Mouse (Mus musculus) C2C12 (cell line): Measurements from ENCODE around the gene Fam198a. TPM values are rescaled to one million over a fixed set of nuclear protein-coding genes. Genes with fewer than 3 reads are reported as not detected.

Experiments
- H3K27me3 ChIP-seq: one replicate; pipeline ENCODE4 v1.6.1; 2011; ENCODE audit not compliant: control insufficient read depth, insufficient read depth, insufficient read length
- H3K36me3 ChIP-seq: one replicate; pipeline ENCODE4 v1.6.1; 2011; ENCODE audit not compliant: control insufficient read depth, insufficient read depth
- H3K4me3 ChIP-seq: one replicate; pipeline ENCODE4 v1.5.1; 2011; ENCODE audit warnings: mild to moderate bottlenecking, control low read depth; ENCODE audit not compliant: poor library complexity, insufficient read depth, severe bottlenecking
- H3K79me2 ChIP-seq: one replicate; pipeline ENCODE4 v1.6.1; 2011; ENCODE audit not compliant: control insufficient read depth, insufficient read depth
- H3K79me3 ChIP-seq: one replicate; pipeline ENCODE4 v1.6.1; 2011; ENCODE audit warnings: low read depth, control low read depth
- H3ac ChIP-seq: one replicate; pipeline ENCODE3; 2011; ENCODE audit warnings: low read depth; ENCODE audit not compliant: control insufficient read depth, insufficient read length
- CEBPB ChIP-seq: IDR thresholded peaks from one replicate; pipeline ENCODE4 v1.6.1; 2011; ENCODE audit warnings: low read depth, mild to moderate bottlenecking, control low read depth, moderate library complexity
- CTCF ChIP-seq: IDR thresholded peaks from one replicate; pipeline ENCODE4 v1.5.1; 2011; ENCODE audit not compliant: control insufficient read depth, insufficient read depth, insufficient read length
- FOSL1 ChIP-seq: IDR thresholded peaks from one replicate; pipeline ENCODE4 v1.8.0; 2011; ENCODE audit warnings: mild to moderate bottlenecking, low read length; ENCODE audit not compliant: poor library complexity, insufficient read depth, severe bottlenecking
- MAX ChIP-seq: IDR thresholded peaks from one replicate; pipeline ENCODE4 v1.6.1; 2011; ENCODE audit warnings: mild to moderate bottlenecking, control low read depth
- MYOD1 ChIP-seq: IDR thresholded peaks from one replicate; pipeline ENCODE4 v1.6.1; 2011; ENCODE audit warnings: low read depth; ENCODE audit not compliant: control insufficient read depth, insufficient read length
- MYOG ChIP-seq: IDR thresholded peaks from one replicate; pipeline ENCODE4 v1.6.1; 2011; ENCODE audit not compliant: control insufficient read depth, insufficient read length; ENCODE audit errors: extremely low read depth
- USF1 ChIP-seq: IDR thresholded peaks from one replicate; pipeline ENCODE4 v1.6.1; 2011; ENCODE audit warnings: low read depth, mild to moderate bottlenecking, control low read depth, moderate library complexity
- polyA plus RNA-seq: library from polyadenylated mRNA; unstranded; fragments of >200 nt; fragmentation: generic; extraction: Trizol; gene quantifications from one replicate; pipeline ENCODE4 v1.2.1, GENCODE M21; 2012; ENCODE audit warnings: missing spikeins

Fam198a gene
- polyA plus RNA-seq, 1 experiment: not detected

- Histone ChIP-seq H3K36me3 (no peaks in the 10 kb centered on the region), H3K27me3 (no peaks in the 10 kb centered on the region), H3K79me3 (no peaks in the 10 kb centered on the region), H3K79me2 (no peaks in the 10 kb centered on the region), H3ac (no peak overlapping the region), H3K4me3 (no peak overlapping the region)
- TF ChIP-seq USF1 (no peak), MAX (no peak), MYOG (no peak), MYOD1 (no peak), FOSL1 (no peak), CEBPB (no peak), CTCF (no peak)
These were observed 73.6 kb downstream of the Fam198a start for GRCm38 (mm10) chr9:122024419-122024818.

- Histone ChIP-seq H3ac (no peak overlapping the region), H3K27me3 (no peaks in the 10 kb centered on the region)
- TF ChIP-seq USF1 (no peak), MYOD1 (no peak), FOSL1 (no peak), CTCF (no peak), MYOG (no peak), CEBPB (no peak), MAX (no peak)
These were observed 75.2 kb downstream of the Fam198a start for GRCm38 (mm10) chr9:122025855-122026590.

GRCm38 (mm10) chr9:122027081-122027913 lies 76.5 kb downstream of the Fam198a start:
- H3K79me3 ChIP-seq: no peaks in the 10 kb centered on the region
- H3K4me3 ChIP-seq: no peak overlapping the region
- peaks cover 4% of the 10 kb centered on the region for H3K27me3 ChIP-seq
- TF ChIP-seq MAX (no peak), CTCF (no peak), MYOG (no peak), MYOD1 (no peak), USF1 (no peak), FOSL1 (no peak), CEBPB (no peak)
- no peaks in the 10 kb centered on the region for H3K79me2 ChIP-seq
- H3K36me3 ChIP-seq: no peaks in the 10 kb centered on the region
- no peak overlapping the region for H3ac ChIP-seq

More at GRCm38 (mm10) chr9:122025855-122026590, 75.2 kb downstream of the Fam198a start:
- Histone ChIP-seq H3K36me3 (no peaks in the 10 kb centered on the region), H3K79me3 (no peaks in the 10 kb centered on the region), H3K4me3 (no peak overlapping the region), H3K79me2 (no peaks in the 10 kb centered on the region)

- no peaks in the 10 kb centered on the region for H3K79me3 ChIP-seq
- H3K27me3 ChIP-seq: peaks cover 4% of the 10 kb centered on the region
- H3ac ChIP-seq: no peak overlapping the region
- no peaks in the 10 kb centered on the region for H3K36me3 ChIP-seq
- no peaks in the 10 kb centered on the region for H3K79me2 ChIP-seq
- no peak overlapping the region for H3K4me3 ChIP-seq
- TF ChIP-seq CEBPB (no peak), FOSL1 (no peak), CTCF (no peak), MAX (no peak), MYOG (no peak), USF1 (no peak), MYOD1 (no peak)
These were observed 77.3 kb downstream of the Fam198a start for GRCm38 (mm10) chr9:122027914-122028745.

GRCm38 (mm10) chr9:122029765-122030164 lies 79.0 kb downstream of the Fam198a start:
- H3K36me3 ChIP-seq: no peaks in the 10 kb centered on the region
- H3K79me2 ChIP-seq: no peaks in the 10 kb centered on the region
- no peak overlapping the region for H3K4me3 ChIP-seq
- H3ac ChIP-seq: no peak overlapping the region
- TF ChIP-seq MAX (no peak), USF1 (no peak), MYOD1 (no peak), FOSL1 (no peak), CTCF (no peak), MYOG (no peak), CEBPB (no peak)
- no peaks in the 10 kb centered on the region for H3K79me3 ChIP-seq
- peaks cover 7% of the 10 kb centered on the region for H3K27me3 ChIP-seq

Other genes starting within 250 kb of the Fam198a start
- gene Sec22c, start 245.5 kb upstream of the Fam198a start, polyA plus RNA-seq: 8.0 TPM
- gene Ss18l2, start 240.7 kb upstream of the Fam198a start, polyA plus RNA-seq: 44.7 TPM
- 10.7 TPM for gene Nktr, start 231.8 kb upstream of the Fam198a start, polyA plus RNA-seq
- 16.0 TPM for gene Zfp651, start 191.7 kb upstream of the Fam198a start, polyA plus RNA-seq
- 2.7 TPM for gene Klhl40, start 173.4 kb upstream of the Fam198a start, polyA plus RNA-seq
- 0.07 TPM for gene Hhatl, start 158.5 kb upstream of the Fam198a start, polyA plus RNA-seq
- gene Ccdc13, start 111.5 kb upstream of the Fam198a start, polyA plus RNA-seq: 0.12 TPM
- 55.5 TPM for gene Higd1a, start 92.6 kb upstream of the Fam198a start, polyA plus RNA-seq
- not detected for gene Ackr2, start 52.6 kb upstream of the Fam198a start, polyA plus RNA-seq
- gene Cyp8b1, start 34.7 kb upstream of the Fam198a start, polyA plus RNA-seq: not detected
- 2.4 TPM for gene Pomgnt2, start 46.1 kb downstream of the Fam198a start, polyA plus RNA-seq
- gene Snrk, start 166.3 kb downstream of the Fam198a start, polyA plus RNA-seq: 9.8 TPM